Mouse (Mus musculus) monocyte, adult 2 months (primary cell): Measurements from ENCODE around the gene Ankrd44.
A peak's percentile ranks its signal among the peaks of the same experiment; 100 is the strongest.
"Not testable (repeated sequence)": the region's sequence is repeated elsewhere in the genome, so short reads cannot be mapped to it uniquely, and the experiment has no call there.

Experiments
- DNase-seq, 2 experiments: peaks; one replicate each; pipeline ENCODE4 v3.0.0; 2022; ENCODE audit warnings: low spot score in 2 of 2, low read depth in 1 of 2

Ankrd44 gene

DNA sequence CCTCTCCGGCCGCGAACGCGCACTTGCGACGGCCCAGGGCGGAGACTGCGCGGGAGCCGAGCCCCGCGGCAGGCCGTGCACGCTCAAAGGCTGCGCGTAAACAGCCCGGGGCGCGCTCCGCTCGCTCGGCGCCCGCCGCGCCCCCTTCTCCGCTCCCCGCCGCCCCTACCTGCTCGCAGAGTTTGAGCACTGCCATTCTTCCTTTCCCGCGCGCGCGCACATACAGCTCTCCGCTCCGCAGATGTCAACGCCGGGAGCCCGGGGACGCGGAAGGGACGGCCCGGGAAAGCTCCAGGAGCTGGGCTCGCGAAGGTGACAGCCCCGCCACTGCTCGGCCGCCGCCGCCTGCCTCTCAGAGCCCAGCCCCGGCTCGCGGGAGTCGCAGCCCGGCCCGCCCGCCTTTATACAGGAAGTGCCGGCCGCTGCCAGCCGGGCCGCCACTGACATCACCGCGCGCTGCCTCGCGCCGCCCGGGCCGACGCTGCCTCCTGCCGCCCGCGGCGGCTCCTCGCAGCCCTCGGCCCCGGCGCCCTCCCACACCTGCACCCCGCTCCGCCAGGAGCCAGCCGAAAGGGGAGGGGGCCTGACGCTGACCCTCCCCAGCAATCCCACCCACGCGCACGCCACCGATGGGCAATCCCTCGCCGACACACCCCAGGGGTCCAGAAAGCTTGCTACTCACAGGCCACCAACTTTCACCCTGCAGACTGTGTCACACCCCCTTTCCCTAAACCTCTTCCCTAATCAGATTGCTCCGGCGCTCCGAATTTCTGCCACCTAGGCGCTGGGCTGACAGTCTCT is at the start of gene Ankrd44:
TSS of gene Ankrd44 (minus strand) at position 417 of the 801 bp plus-strand sequence.
- peak; percentile 55 to 74 for DNase-seq

DNA sequence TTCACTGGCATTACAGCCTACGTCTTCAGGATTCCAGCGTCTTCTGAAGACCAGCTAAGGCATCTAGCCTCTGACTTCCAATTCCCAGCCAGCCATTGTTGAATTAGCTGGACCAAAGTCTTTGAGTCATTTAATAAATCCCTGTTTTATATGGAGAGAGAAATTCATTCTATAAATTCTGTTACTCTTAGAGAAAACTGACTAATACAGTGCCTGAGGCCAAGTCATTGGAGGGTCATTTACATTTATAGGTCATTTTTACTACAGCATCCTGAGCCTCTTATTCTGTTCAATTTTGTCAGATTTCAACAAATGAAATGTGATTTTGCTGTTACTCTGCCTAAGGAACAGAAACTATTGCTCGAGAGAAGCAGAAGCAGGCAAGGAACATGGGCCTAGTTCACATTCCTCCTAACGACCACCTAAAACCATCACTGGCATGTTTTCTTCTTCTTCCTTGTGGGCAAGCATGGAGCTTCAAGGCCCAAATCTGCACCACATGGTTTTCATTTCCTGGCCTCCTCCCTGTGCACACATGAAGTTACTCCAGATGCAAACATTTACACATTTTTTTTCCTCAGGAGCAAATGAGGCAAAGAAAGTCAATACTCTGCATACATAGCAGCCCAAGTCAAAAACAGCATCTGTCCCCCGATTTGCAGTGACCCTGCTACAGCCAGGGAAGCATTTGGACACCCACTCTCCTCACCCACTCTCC is 45.7 kb upstream of the Ankrd44 start:
- no peak for DNase-seq

DNA sequence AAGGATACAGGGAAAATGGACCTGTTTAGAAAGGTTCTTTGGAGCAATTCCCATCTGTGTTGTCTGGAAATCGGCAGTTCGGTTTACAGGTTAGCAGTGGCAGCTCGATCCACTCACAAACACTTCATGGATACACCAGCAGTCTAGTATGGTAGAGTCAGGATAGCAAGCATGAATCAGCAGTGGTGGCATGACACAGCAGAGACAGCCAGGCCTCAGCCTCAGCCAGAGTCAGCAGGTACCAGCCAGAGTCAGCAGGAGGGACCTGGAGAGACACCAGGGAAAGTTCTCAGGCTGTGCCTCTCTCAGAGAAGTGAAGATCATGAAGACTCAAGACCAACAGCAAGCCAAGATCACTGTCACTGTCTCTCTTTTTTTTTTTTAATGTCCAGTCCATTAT is 40.7 kb upstream of the Ankrd44 start:
- DNase-seq = no peak

DNA sequence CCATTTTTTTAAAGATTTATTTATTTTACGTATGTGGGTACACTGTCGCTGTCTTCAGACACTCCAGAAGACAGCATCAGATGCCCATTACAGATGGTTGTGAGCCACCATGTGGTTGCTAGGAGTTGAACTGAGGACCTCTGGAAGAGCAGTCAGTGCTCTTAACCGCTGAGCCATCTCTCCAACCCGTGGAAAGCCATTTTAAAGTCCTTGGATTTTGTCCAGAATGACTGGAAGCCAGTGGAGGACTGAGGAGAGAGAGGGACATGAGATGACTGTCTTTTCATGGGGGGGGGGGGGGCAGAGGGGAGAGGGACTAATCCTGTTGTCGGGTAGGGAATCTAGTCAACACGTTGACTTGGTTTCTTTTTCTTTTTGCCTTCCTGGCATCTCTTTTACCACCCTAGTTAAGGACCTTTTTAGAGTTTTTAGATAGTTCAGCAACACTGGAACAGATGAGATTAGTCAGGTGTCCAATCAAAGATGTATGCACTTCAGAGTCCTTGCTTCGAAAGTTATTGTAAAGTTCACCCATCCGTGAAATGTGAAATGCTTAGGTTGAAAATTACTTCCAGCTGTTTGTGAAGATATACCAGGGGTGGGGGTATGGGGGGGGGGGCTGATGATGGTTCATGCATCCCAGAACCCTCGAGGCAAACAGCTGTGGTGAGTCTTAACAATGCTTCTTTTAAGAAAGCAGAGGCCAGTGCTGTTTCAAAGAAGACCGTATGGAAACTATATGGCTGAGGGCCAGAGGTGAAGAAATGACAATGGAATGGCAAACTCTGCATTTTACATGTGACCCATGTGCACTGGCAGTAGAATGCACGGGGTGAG is 39.2 kb upstream of the Ankrd44 start:
- DNase-seq = no peak

DNA sequence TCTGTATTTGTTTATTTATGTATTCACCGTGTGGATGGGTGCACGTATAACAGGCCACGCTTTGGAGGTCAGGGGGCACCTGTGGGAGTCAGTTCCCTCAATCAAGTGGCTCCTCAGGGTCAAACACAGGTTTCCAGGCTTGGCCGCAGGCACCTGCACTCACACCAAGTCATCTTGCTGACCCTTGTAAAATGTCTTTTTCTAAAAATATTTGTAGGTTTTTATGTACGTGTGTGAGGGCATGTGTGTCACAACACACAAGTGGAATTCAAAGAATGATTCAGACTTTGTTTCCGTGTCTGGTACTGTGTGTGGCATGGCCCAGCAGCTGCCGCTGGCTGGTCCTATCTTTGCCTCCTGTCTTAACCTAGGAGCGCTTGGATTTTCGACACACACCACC is 35.5 kb upstream of the Ankrd44 start:
- no peak for DNase-seq

DNA sequence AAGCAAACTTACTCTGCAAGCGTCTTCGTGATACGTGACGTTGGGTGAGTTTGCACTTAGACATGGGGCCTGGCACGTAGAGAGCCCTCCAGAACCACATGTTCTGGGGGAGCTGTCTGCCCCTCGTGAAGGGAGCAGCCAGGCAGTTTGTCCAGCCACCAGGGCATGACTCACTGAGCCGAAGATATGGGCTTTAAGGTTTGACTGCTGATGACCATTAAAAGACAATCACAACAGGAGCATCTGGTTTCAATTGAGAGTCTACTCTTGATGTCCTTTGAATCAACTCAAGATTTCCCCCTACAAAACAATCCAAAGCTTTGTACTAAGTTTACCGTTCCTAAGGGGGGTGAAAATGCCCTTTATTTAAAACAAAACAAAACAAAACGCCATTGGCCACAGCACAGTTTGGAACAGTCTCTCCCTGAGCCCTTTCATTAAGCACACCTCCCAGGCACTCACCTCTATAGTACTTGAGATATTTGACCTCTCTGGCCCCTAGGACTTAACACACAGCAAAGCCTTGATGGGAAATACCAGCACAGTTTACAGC is 34.5 kb upstream of the Ankrd44 start:
- no peak for DNase-seq

DNA sequence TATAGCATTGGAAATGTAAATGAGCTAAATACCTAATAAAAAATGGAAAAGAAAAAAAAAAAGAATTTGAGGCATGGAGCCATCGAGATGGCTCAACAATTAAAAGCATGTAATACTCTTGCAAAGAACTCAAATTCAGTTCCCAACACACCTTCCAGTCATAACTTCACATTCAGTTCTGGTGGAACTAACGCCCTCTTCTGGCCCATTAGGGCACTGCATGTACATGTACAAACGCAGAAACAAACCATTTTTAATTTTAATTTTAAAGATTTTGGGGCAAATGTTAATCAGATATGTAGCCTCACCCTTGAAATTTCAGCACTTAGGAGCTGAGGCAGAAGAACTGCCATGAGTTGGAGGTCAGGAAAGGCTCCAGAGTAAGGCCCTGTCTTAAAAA is 32.3 kb upstream of the Ankrd44 start:
- DNase-seq = no peak

DNA sequence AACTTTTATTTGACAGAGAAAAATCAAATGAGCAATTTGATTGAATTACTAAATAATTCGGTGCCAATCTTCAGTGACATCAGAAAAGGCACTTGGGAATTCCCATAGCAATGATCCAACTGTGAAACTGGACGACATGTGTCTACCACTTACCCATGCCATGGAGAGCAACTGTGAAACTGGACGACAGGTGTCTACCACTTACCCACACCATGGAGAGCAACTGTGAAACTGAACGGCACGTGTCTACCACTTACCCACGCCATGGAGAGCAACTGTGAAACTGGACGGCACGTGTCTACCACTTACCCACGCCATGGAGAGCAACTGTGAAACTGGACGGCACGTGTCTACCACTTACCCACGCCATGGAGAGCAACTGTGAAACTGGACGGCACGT is 30.8 kb upstream of the Ankrd44 start:
- DNase-seq = not testable (repeated sequence)

DNA sequence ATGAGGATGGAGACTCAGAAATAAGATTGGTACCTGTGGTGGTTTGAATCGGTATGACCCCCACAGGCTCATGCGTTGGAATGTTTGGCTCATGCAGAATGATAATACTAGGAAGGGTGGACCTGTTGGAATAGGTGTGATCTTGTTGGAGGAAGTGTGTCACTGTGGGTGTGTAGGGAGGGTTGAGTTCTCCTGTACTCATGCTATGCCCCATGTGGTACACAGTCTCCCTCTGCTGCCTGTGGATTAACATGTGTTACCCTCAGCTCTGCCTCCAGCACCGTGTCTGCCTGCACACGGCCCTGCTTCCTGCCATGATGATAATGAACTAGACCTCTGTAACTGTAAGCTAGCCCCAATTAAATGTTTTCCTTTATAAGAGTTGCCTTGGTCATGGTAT is 28.7 kb upstream of the Ankrd44 start:
- no peak for DNase-seq

DNA sequence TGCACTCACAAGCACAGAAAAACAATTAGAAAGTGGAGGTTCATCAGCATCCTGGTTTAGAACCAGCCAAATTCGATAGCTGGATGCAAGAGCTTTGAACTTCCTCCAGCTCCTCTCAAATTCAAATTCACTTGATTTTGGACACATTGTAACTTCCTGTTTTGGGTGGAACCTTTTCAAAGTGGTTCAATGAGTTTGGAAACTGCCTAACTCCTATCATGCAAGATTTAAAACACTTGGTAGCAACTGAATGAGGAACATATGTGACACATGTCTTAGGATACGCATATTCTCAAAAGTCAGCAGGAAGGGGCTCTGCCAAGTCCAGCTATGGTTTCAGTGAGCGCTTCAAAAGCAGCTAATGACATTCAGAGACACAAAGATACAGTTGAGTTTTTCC is 18.5 kb upstream of the Ankrd44 start:
- DNase-seq = no peak

DNA sequence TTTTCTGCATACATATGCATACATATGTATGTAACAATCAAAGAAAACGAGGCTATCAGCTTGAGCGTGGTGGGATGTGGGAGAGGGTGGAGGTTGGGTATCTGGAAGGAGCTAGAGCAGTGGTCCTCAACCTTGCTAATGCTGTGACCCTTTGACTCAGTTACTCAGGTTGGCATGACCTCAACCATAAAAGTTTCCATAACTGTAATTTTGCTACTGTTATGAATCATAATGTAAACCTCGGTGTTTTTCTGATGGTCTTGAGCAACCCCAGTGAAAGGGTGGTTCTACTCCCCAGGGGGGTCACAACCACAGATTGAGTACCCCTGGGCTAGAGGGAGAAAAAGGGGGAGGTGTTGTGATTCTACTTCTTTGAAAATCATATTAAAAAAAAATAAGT is 9.3 kb upstream of the Ankrd44 start:
- no peak for DNase-seq

DNA sequence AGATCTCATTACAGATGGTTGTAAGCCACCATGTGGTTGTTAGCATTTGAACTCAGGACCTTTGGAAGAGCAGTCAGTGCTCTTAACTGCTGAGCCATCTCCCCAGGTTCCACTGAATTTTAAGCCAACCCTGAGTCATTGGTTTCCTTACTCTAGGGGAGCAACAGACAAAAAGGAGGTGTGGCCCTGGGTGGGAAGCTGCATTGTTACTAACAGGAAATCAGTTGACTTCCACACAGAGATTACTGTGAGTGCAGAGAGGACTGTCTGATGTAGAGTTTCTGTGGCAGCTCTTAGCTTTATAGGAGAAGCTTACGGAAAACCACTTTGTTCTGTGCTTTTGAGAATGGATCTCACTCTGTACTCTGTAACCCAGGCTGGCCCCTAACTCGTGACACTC is 8.7 kb upstream of the Ankrd44 start:
- no peak for DNase-seq

DNA sequence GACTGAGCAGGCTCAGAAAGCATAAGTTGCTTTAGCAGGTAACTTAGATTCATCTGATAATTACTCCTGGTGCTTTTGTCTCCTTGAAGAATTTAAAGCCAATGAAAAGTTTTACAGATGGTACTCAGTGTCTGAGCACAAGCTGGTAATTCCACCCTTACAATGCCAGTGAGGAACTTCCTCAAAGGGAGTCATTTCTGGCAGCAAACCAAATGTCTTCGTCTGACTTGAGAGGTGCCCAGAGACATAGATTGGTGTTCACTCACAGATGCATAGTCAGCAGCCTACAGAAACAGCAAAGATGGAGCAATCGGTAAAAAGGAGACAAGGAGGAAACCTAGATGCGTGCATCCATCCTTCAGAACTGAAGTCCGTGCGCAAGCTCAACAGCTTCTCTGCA is 7.5 kb upstream of the Ankrd44 start:
- DNase-seq = no peak

DNA sequence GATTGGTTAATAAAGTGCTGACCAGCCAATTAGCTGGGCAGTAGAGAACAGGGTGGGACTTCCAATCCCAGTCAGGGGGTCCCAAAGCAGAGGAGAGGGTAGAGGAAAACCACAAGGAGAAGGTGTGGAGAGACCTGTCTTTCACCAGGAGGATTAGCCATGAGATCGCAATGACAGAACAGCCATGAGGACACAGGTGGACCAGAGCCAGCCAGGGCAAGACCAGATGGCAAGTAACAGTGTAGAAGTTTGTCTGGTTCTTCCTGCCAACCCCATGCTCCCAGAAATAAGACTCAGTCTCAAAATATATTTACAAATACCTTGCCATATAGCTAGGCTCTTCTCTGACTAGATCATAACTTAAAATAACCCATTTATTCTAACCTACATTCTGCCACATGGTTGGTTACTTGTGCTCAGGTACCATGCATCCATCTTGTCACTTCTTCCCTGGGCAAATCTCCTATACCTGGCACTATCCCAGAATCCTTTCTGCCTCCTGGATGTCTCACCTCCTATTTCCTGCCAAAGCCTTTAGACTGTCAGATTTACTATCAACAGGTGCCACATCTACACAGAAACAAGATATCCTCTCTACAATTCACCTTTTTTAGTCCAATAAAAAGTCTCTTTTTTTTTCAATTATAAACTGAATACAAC is 6.4 kb upstream of the Ankrd44 start:
- no peak for DNase-seq

DNA sequence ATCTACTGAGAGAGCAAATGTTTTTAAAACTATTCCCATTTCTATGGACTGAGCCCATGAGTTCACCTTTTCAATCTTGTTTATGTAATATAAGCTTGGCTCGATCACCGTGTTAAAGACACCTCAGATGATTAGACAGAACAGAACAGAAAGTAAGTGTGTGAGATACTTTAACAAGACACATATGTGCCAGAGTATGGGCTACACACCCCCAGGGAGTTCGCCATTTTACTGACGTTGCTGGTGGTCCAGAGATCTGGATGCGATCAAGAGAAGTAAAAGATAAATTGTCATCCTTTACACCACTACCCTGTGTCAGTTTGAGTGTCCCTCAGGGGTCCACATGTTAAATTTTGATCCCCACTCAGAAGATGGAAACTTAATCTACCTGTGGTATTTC is 5.0 kb upstream of the Ankrd44 start:
- no peak for DNase-seq

DNA sequence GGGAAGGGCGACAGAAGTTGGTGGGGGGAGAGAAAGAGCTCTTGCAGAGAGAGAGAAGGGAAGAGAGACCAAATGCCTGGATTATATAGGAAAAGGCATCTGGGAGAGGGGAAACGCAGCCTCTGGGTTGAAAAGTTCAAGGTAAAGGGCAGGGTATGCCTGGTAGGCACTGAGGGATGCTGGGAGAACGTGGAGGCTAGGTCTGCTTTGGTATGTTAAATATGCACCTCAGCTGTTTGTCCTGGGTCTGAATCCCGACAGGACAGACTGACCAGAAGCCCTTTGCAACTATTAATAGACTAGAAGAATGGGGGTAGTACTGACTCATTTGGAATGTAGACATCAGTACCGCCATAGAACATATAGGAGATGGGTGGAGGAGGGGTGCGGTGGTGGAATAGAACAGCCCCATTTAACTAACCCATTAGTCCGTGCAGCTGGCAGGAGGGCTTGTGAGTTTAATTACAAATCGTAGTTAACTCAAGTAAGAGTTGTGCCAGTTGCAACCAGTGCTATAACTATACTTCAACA is 4.5 kb upstream of the Ankrd44 start:
- DNase-seq = no peak

DNA sequence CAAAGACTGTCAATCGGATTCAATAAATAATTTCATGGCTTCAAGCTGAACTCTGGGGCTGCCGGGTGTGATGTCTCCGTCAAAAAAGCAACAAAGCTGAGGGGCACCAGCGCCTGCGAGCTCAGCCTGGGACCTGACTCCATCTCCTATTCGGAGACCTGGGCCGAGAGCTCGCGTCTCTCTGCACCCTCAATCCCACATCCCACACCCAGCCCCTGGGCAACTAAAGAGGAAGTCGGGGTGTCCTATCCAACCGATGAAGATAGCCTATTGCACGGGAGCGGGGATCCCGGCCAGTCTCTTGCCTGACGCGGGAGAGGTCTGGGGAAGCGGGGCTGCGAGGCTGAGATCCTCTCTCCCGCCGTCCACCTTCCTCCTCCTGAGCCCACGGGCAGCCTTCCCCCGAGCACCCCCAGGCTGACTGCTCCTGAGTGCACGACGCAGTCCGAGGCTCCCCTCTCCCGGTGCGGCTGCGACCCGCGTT is 694 bp downstream of the Ankrd44 start:
- DNase-seq = peak; percentile 38 to 42

DNA sequence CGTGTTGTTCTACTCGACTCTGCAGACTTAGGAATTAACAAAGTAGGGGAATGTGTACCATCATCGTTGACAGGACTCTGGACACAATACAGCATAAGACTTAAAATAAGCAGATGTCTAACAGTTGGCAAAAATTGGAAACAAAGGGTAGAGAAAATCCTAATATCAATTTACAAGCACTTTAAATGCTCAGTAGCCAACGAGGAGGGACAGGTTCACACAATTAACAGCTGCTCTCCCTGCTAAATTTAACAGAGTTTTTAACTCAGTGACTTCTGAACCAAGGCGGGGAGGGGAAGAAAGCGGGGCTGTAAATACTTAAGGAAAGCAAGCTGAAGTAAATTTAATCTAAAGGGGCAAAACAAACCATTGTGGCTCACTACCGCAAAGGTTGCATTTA is 1.4 kb downstream of the Ankrd44 start:
- no peak for DNase-seq

DNA sequence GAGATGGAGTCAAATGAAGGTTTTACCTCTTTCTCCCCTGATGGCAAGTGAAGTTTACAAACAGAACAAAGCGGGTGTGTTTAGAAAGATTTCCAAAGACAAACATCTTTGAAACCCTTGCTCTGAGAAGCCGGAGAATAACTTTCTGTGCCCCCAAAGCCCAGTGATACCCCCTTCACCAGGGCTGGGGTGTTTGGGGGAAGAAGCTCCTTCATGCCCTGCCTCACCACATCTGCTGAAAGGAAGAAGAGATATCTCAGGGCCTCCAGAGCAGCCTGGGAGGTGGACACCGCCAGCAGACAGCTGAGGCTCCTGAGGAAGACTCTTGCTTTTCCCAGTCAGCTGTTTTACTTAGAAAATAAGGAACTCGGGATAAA is 1.9 kb downstream of the Ankrd44 start:
- DNase-seq = no peak
